Mouse (Mus musculus): ENCODE data around the gene Cpvl. TPM values are rescaled to one million over a fixed set of nuclear protein-coding genes. Genes with fewer than 3 reads are reported as not detected.

Gene Cpvl
- polyA plus RNA-seq, 1 experiment: not detected

DNA sequence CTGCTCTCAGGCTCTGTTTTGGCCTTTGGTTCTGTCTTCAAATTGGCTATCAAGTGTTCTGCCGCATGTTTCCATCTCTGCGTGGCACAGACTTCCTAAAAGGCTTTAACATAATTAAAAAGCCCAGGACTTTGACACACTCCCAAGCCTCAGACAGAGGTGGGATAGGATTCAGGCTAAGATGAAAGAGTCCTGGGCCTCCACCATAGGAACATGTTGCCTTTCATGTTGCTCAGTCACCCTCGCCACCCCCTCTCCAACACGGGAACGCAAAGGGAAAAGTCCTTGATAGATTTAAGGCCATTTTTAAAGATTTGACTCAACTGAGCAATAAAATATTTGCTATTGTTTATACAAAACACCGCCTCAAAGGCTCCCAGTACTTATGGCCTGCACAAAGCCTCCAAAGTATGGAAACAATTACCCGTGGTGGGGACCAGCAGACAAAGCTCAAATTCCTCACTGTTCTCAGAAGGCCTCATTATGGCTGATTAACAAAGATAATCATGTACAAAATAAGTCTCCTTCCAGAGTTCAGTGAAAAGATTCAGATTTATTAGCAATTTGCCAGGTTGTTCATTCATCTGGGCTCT, 80.5 kb downstream of the Cpvl start:
- Histone ChIP-seq H3K4me3 (ENCODE audit: insufficient read depth, low read depth, low read length) (no peak overlapping the region), H3K27ac (ENCODE audit: insufficient read depth, low read depth, low read length) (no peak overlapping the region), H3K4me1 (ENCODE audit: control insufficient read depth, insufficient read depth, low read length) (peaks cover 2% of the 10 kb centered on the region; the same call in 1 of the 2 replicates)
- TF ChIP-seq POLR2A (IDR thresholded peaks at IDR 0.05; ENCODE audit: insufficient read depth, low read depth, low read length) (no peak), CTCF (IDR thresholded peaks at IDR 0.05; ENCODE audit: insufficient read depth, low read depth, low read length) (no peak)
- WGBS: 82% methylated on average over 7 of the region's 7 CpGs

DNA sequence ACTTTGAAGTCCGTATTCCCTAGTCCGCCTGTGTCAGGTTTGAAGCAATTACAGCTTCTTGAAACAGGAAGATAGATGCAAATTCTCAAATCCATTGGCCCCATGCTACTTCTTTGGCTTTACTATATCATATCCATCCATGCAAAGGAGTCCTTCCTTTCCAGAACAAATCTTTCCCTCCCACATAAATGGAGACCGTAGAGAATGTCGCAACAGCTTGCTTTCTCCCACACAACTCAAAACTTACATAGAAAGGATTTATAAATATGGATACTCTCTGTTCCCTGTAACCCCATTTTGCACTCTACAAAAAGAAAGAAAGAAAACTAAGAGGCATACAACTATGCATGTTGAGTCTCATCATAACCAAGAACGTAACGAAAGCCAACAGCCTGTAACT, 81.3 kb downstream of the Cpvl start:
- TF ChIP-seq CTCF (IDR thresholded peaks at IDR 0.05; ENCODE audit: insufficient read depth, low read depth, low read length): no peak
- no peak for TF ChIP-seq POLR2A (IDR thresholded peaks at IDR 0.05; ENCODE audit: insufficient read depth, low read depth, low read length)
- 91% methylated on average over 6 of the region's 6 CpGs for WGBS
- Histone ChIP-seq H3K27ac (ENCODE audit: insufficient read depth, low read depth, low read length) (no peak overlapping the region), H3K4me1 (ENCODE audit: control insufficient read depth, insufficient read depth, low read length) (peaks cover 2% of the 10 kb centered on the region; the same call in 1 of the 2 replicates), H3K4me3 (ENCODE audit: insufficient read depth, low read depth, low read length) (no peak overlapping the region)

DNA sequence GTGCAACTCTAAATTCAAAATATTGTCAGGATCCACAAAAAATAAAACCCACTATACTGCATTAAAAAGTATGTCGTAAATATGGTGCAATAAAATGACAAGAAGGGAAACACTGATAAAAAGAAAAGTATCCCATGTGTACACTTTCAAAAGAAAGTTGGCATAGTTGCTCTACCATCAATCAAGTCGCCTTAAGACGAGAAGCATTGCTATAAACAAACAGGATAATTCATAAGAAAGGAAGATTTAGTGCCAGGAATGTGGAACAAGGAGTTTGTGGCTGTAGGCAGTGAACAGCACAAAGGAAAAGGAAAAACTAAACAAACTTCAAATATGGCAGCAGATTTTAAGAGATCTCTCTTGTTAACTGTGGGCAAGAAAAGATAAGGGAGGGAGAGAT, 84.7 kb downstream of the Cpvl start:
- Histone ChIP-seq H3K27ac (ENCODE audit: insufficient read depth, low read depth, low read length) (no peak overlapping the region), H3K4me3 (ENCODE audit: insufficient read depth, low read depth, low read length) (no peak overlapping the region), H3K4me1 (ENCODE audit: control insufficient read depth, insufficient read depth, low read length) (no peaks in the 10 kb centered on the region)
- WGBS: 86% methylated on average over 3 of the region's 3 CpGs
- no peak for TF ChIP-seq POLR2A (IDR thresholded peaks at IDR 0.05; ENCODE audit: insufficient read depth, low read depth, low read length)
- no peak for TF ChIP-seq CTCF (IDR thresholded peaks at IDR 0.05; ENCODE audit: insufficient read depth, low read depth, low read length)

DNA sequence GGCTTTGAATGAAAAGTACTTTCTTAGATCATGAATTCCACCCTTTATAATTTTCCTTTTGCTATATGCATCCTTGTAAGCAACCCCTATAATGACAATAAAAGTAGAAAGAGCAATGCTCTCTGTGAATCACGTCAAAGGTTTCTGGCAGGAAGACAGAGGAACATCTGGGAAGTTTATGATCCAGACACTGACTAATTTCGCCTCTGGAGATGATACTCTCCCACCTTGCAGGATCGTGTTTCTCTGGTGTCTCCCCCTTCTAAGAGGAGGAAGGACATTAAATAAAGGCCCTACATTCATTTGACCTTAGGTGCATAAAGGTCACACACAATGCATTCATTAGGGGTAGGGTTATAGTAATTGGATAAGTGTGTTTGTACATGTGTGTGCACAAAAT, 87.4 kb downstream of the Cpvl start:
- no peaks in the 10 kb centered on the region for H3K4me1 ChIP-seq (ENCODE audit: control insufficient read depth, insufficient read depth, low read length)
- H3K4me3 ChIP-seq (ENCODE audit: insufficient read depth, low read depth, low read length): no peak overlapping the region
- H3K27ac ChIP-seq (ENCODE audit: insufficient read depth, low read depth, low read length): no peak overlapping the region
- WGBS: 92% methylated on average over 3 of the region's 3 CpGs
- TF ChIP-seq POLR2A (IDR thresholded peaks at IDR 0.05; ENCODE audit: insufficient read depth, low read depth, low read length): no peak
- TF ChIP-seq CTCF (IDR thresholded peaks at IDR 0.05; ENCODE audit: insufficient read depth, low read depth, low read length): no peak

DNA sequence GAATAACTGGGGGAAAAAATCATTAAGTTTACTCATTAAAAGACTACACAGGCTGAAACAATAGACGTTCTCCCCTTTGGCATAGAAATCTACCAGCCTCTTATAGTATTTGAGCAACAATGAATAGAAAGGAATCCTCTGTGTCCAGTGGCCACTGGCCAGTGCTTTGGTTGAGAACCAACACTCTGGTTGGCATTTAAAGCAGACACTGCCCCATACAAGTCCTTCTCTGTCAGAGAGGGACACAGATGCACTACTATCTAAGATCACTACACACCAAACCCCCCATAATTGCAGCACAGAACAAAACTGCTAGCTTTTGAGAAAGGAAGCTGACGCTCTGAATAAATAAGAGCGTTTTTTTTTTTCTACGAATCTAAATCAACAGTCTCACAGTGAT, 93.5 kb downstream of the Cpvl start:
- no peak overlapping the region for H3K4me3 ChIP-seq (ENCODE audit: insufficient read depth, low read depth, low read length)
- TF ChIP-seq POLR2A (IDR thresholded peaks at IDR 0.05; ENCODE audit: insufficient read depth, low read depth, low read length) (no peak), CTCF (IDR thresholded peaks at IDR 0.05; ENCODE audit: insufficient read depth, low read depth, low read length) (no peak)
- H3K4me1 ChIP-seq (ENCODE audit: control insufficient read depth, insufficient read depth, low read length): 0 out of 2 replicates have a peak, but pooled peaks cover 2% of the 10 kb centered on the region
- no peak overlapping the region for H3K27ac ChIP-seq (ENCODE audit: insufficient read depth, low read depth, low read length)
- 40% methylated on average over 4 of the region's 4 CpGs for WGBS

DNA sequence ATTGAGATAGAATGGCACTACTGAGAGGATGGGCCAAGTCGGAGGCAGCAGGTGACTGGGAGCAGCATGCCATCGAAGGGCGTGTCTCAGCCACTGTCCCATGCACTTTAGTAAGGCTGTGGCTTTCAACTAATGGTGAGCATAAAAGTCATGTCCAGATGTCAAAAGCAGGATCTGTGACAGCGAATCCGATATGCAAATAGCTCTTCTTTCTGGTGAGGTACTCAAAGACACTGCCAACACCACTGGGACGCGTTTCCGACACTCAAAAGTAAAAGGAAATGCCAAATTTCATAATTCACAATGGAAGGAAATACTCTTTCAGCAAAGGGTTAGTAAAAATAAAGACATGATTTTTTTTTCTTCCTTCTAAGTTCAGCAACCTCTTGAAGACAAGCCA, 94.0 kb downstream of the Cpvl start:
- no peak for TF ChIP-seq CTCF (IDR thresholded peaks at IDR 0.05; ENCODE audit: insufficient read depth, low read depth, low read length)
- TF ChIP-seq POLR2A (IDR thresholded peaks at IDR 0.05; ENCODE audit: insufficient read depth, low read depth, low read length): no peak
- no peak overlapping the region for H3K4me3 ChIP-seq (ENCODE audit: insufficient read depth, low read depth, low read length)
- H3K4me1 ChIP-seq (ENCODE audit: control insufficient read depth, insufficient read depth, low read length): 0 out of 2 replicates have a peak, but pooled peaks cover 2% of the 10 kb centered on the region
- H3K27ac ChIP-seq (ENCODE audit: insufficient read depth, low read depth, low read length): no peak overlapping the region
- WGBS: 76% methylated on average over 8 of the region's 8 CpGs

DNA sequence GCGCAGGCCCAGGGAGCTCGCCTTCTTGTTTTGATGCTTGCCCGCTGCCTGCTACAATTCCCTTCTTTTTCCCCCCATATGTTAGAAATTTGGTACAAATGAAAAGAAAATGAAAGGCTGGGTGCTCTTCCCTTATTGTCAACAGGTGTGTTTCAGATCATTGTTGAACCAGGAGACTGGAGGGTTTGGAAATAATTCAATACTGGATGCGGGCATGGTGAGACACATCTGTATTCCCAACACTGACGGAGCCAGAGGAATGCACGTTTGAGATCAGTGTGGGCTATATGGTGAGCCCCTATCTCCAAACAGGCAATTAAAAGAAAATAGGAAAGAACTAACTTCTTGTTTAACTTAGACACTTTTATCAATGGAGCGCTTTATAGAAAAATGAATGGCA, 95.1 kb downstream of the Cpvl start:
- Histone ChIP-seq H3K4me3 (ENCODE audit: insufficient read depth, low read depth, low read length) (no peak overlapping the region), H3K4me1 (ENCODE audit: control insufficient read depth, insufficient read depth, low read length) (0 out of 2 replicates have a peak, but pooled peaks cover 2% of the 10 kb centered on the region), H3K27ac (ENCODE audit: insufficient read depth, low read depth, low read length) (no peak overlapping the region)
- WGBS: 86% methylated on average over 7 of the region's 7 CpGs
- TF ChIP-seq POLR2A (IDR thresholded peaks at IDR 0.05; ENCODE audit: insufficient read depth, low read depth, low read length) (no peak), CTCF (IDR thresholded peaks at IDR 0.05; ENCODE audit: insufficient read depth, low read depth, low read length) (no peak)

DNA sequence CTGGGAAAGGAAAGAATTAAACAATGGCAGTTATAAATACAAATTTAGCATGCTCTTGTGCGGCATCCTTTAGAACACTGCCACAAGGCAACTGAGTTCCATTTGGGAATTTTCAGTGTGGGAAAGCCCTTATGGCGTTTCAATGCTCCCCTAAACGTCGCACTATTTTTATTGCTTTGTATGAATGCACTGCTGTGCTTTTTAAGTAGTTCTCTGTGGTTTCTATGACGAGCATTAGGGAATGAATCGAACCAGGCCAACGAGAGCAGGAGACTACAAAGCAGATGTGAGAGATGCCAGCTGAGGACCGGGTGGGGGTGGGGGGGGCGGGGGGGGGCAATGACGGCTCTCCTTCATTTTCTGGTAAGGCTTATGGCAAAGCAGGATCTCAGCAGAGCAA, 96.8 kb downstream of the Cpvl start:
- H3K4me3 ChIP-seq (ENCODE audit: insufficient read depth, low read depth, low read length): no peak overlapping the region
- no peak overlapping the region for H3K27ac ChIP-seq (ENCODE audit: insufficient read depth, low read depth, low read length)
- WGBS: 23% methylated on average over 10 of the region's 10 CpGs
- H3K4me1 ChIP-seq (ENCODE audit: control insufficient read depth, insufficient read depth, low read length): 0 out of 2 replicates have a peak, but pooled peaks cover 2% of the 10 kb centered on the region
- TF ChIP-seq CTCF (IDR thresholded peaks at IDR 0.05; ENCODE audit: insufficient read depth, low read depth, low read length): no peak
- no peak for TF ChIP-seq POLR2A (IDR thresholded peaks at IDR 0.05; ENCODE audit: insufficient read depth, low read depth, low read length)

DNA sequence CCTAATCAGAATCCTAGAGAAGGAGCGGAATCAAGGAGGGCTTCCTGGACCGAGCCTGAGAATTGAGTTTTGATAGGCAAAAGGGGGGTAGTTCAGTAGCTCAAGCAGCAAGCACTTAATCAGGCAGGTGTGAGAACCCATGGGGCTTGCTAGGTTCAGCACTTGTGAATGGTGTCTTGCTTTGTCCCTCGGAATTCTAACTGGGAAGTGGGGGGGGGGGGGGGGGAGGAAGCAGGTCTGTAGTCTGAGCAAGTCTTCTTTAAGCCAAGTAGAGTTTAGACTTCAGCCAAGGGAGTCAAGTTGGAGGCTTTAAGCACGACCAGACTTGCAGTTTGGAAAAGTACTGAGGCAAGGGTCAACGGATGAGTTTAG, 97.2 kb downstream of the Cpvl start:
- TF ChIP-seq POLR2A (IDR thresholded peaks at IDR 0.05; ENCODE audit: insufficient read depth, low read depth, low read length) (no peak), CTCF (IDR thresholded peaks at IDR 0.05; ENCODE audit: insufficient read depth, low read depth, low read length) (no peak)
- 23% methylated on average over 5 of the region's 5 CpGs for WGBS
- Histone ChIP-seq H3K4me1 (ENCODE audit: control insufficient read depth, insufficient read depth, low read length) (0 out of 2 replicates have a peak, but pooled peaks cover 2% of the 10 kb centered on the region), H3K4me3 (ENCODE audit: insufficient read depth, low read depth, low read length) (no peak overlapping the region), H3K27ac (ENCODE audit: insufficient read depth, low read depth, low read length) (no peak overlapping the region)

Measured in olfactory bulb, adult 2 months (tissue).